Mouse (Mus musculus): ENCODE measurements at regions not wholly inside any gene's neighbourhood (a gene's known extent, or its start where the extent isn't known, plus 50 kb on each side); places are given as distances from the start of the nearest gene placed in this dataset.

- H3K27ac ChIP-seq (ENCODE audit: low read length): no peak overlapping the region
- H3K9ac ChIP-seq (ENCODE audit: low read length): no peak overlapping the region
- H3K9me3 ChIP-seq (ENCODE audit: control insufficient read depth, low read length): no peaks in the 10 kb centered on the region
- no peak for ATAC-seq (ENCODE audit: low read depth)
- H3K36me3 ChIP-seq (ENCODE audit: control insufficient read depth, insufficient read depth, low read length): no peaks in the 10 kb centered on the region
- H3K4me2 ChIP-seq (ENCODE audit: low read depth, low read length): no peak overlapping the region
- H3K4me1 ChIP-seq (replicated peaks; ENCODE audit: control insufficient read depth, insufficient read depth, low read length): no peaks in the 10 kb centered on the region
- H3K4me3 ChIP-seq (ENCODE audit: low read length): no peak overlapping the region
- 31% methylated on average over 16 of the region's 16 CpGs for WGBS
- H3K27me3 ChIP-seq (ENCODE audit: control insufficient read depth, insufficient read depth, low read depth, low read length): no peaks in the 10 kb centered on the region
Observed at GRCm38 (mm10) chr7:116674199-116675019, 170.2 kb downstream of the Nucb2 start.

GRCm38 (mm10) chr7:116676696-116677095 lies 172.5 kb downstream of the Nucb2 start:
- H3K4me3 ChIP-seq (ENCODE audit: low read length): no peak overlapping the region
- no peak overlapping the region for H3K9ac ChIP-seq (ENCODE audit: low read length)
- WGBS: 66% methylated on average over 1 of the region's 1 CpGs
- ATAC-seq (ENCODE audit: low read depth): no peak
- no peaks in the 10 kb centered on the region for H3K4me1 ChIP-seq (replicated peaks; ENCODE audit: control insufficient read depth, insufficient read depth, low read length)
- H3K27ac ChIP-seq (ENCODE audit: low read length): no peak overlapping the region
- H3K36me3 ChIP-seq (ENCODE audit: control insufficient read depth, insufficient read depth, low read length): no peaks in the 10 kb centered on the region
- no peaks in the 10 kb centered on the region for H3K9me3 ChIP-seq (ENCODE audit: control insufficient read depth, low read length)
- no peak overlapping the region for H3K4me2 ChIP-seq (ENCODE audit: low read depth, low read length)
- H3K27me3 ChIP-seq (ENCODE audit: control insufficient read depth, insufficient read depth, low read depth, low read length): no peaks in the 10 kb centered on the region

- no peak overlapping the region for H3K4me3 ChIP-seq (ENCODE audit: low read length)
- H3K27me3 ChIP-seq (ENCODE audit: control insufficient read depth, insufficient read depth, low read depth, low read length): no peaks in the 10 kb centered on the region
- H3K9me3 ChIP-seq (ENCODE audit: control insufficient read depth, low read length): no peaks in the 10 kb centered on the region
- no peaks in the 10 kb centered on the region for H3K4me1 ChIP-seq (replicated peaks; ENCODE audit: control insufficient read depth, insufficient read depth, low read length)
- ATAC-seq (ENCODE audit: low read depth): no peak
- no peak overlapping the region for H3K9ac ChIP-seq (ENCODE audit: low read length)
- 52% methylated on average over 4 of the region's 4 CpGs for WGBS
- H3K27ac ChIP-seq (ENCODE audit: low read length): no peak overlapping the region
- H3K36me3 ChIP-seq (ENCODE audit: control insufficient read depth, insufficient read depth, low read length): no peaks in the 10 kb centered on the region
- H3K4me2 ChIP-seq (ENCODE audit: low read depth, low read length): no peak overlapping the region
Observed at GRCm38 (mm10) chr7:116679195-116679594, 175.0 kb downstream of the Nucb2 start.

GRCm38 (mm10) chr7:116680523-116680922 lies 176.4 kb downstream of the Nucb2 start:
- Histone ChIP-seq H3K4me3 (ENCODE audit: low read length) (no peak overlapping the region), H3K4me2 (ENCODE audit: low read depth, low read length) (no peak overlapping the region), H3K9me3 (ENCODE audit: control insufficient read depth, low read length) (no peaks in the 10 kb centered on the region), H3K4me1 (replicated peaks; ENCODE audit: control insufficient read depth, insufficient read depth, low read length) (no peaks in the 10 kb centered on the region), H3K27me3 (ENCODE audit: control insufficient read depth, insufficient read depth, low read depth, low read length) (no peaks in the 10 kb centered on the region), H3K9ac (ENCODE audit: low read length) (no peak overlapping the region), H3K27ac (ENCODE audit: low read length) (no peak overlapping the region), H3K36me3 (ENCODE audit: control insufficient read depth, insufficient read depth, low read length) (no peaks in the 10 kb centered on the region)
- ATAC-seq (ENCODE audit: low read depth): no peak
- 59% methylated on average over 3 of the region's 3 CpGs for WGBS

GRCm38 (mm10) chr7:116681268-116681667 lies 177.1 kb downstream of the Nucb2 start:
- no peaks in the 10 kb centered on the region for H3K27me3 ChIP-seq (ENCODE audit: control insufficient read depth, insufficient read depth, low read depth, low read length)
- no peaks in the 10 kb centered on the region for H3K4me1 ChIP-seq (replicated peaks; ENCODE audit: control insufficient read depth, insufficient read depth, low read length)
- H3K9ac ChIP-seq (ENCODE audit: low read length): no peak overlapping the region
- no peak overlapping the region for H3K4me2 ChIP-seq (ENCODE audit: low read depth, low read length)
- no peaks in the 10 kb centered on the region for H3K9me3 ChIP-seq (ENCODE audit: control insufficient read depth, low read length)
- H3K4me3 ChIP-seq (ENCODE audit: low read length): no peak overlapping the region
- H3K27ac ChIP-seq (ENCODE audit: low read length): no peak overlapping the region
- no peaks in the 10 kb centered on the region for H3K36me3 ChIP-seq (ENCODE audit: control insufficient read depth, insufficient read depth, low read length)
- WGBS: 18% methylated on average over 8 of the region's 8 CpGs
- ATAC-seq (ENCODE audit: low read depth): no peak

- ATAC-seq (ENCODE audit: low read depth): no peak
- 63% methylated on average over 2 of the region's 2 CpGs for WGBS
- Histone ChIP-seq H3K4me1 (replicated peaks; ENCODE audit: control insufficient read depth, insufficient read depth, low read length) (no peaks in the 10 kb centered on the region), H3K9ac (ENCODE audit: low read length) (no peak overlapping the region), H3K36me3 (ENCODE audit: control insufficient read depth, insufficient read depth, low read length) (no peaks in the 10 kb centered on the region), H3K27ac (ENCODE audit: low read length) (no peak overlapping the region), H3K4me2 (ENCODE audit: low read depth, low read length) (no peak overlapping the region), H3K9me3 (ENCODE audit: control insufficient read depth, low read length) (no peaks in the 10 kb centered on the region), H3K4me3 (ENCODE audit: low read length) (no peak overlapping the region), H3K27me3 (ENCODE audit: control insufficient read depth, insufficient read depth, low read depth, low read length) (no peaks in the 10 kb centered on the region)
Observed at GRCm38 (mm10) chr7:116700409-116700808, 196.2 kb downstream of the Nucb2 start.

GRCm38 (mm10) chr7:116701466-116702342 lies 197.5 kb downstream of the Nucb2 start:
- Histone ChIP-seq H3K9ac (ENCODE audit: low read length) (no peak overlapping the region), H3K4me1 (replicated peaks; ENCODE audit: control insufficient read depth, insufficient read depth, low read length) (no peaks in the 10 kb centered on the region), H3K9me3 (ENCODE audit: control insufficient read depth, low read length) (no peaks in the 10 kb centered on the region), H3K36me3 (ENCODE audit: control insufficient read depth, insufficient read depth, low read length) (no peaks in the 10 kb centered on the region), H3K27ac (ENCODE audit: low read length) (no peak overlapping the region), H3K27me3 (ENCODE audit: control insufficient read depth, insufficient read depth, low read depth, low read length) (no peaks in the 10 kb centered on the region), H3K4me2 (ENCODE audit: low read depth, low read length) (no peak overlapping the region), H3K4me3 (ENCODE audit: low read length) (no peak overlapping the region)
- 36% methylated on average over 14 of the region's 14 CpGs for WGBS
- peak; percentile 49; the same call in 1 of the 2 replicates for ATAC-seq (ENCODE audit: low read depth)

GRCm38 (mm10) chr7:116702596-116702995 lies 198.4 kb downstream of the Nucb2 start:
- Histone ChIP-seq H3K27me3 (ENCODE audit: control insufficient read depth, insufficient read depth, low read depth, low read length) (no peaks in the 10 kb centered on the region), H3K4me3 (ENCODE audit: low read length) (no peak overlapping the region), H3K27ac (ENCODE audit: low read length) (no peak overlapping the region), H3K4me1 (replicated peaks; ENCODE audit: control insufficient read depth, insufficient read depth, low read length) (no peaks in the 10 kb centered on the region), H3K36me3 (ENCODE audit: control insufficient read depth, insufficient read depth, low read length) (no peaks in the 10 kb centered on the region), H3K4me2 (ENCODE audit: low read depth, low read length) (no peak overlapping the region), H3K9ac (ENCODE audit: low read length) (no peak overlapping the region), H3K9me3 (ENCODE audit: control insufficient read depth, low read length) (no peaks in the 10 kb centered on the region)
- WGBS: 86% methylated on average over 2 of the region's 2 CpGs
- ATAC-seq (ENCODE audit: low read depth): no peak

GRCm38 (mm10) chr7:116711541-116711940 lies 207.4 kb downstream of the Nucb2 start:
- H3K4me2 ChIP-seq (ENCODE audit: low read depth, low read length): no peak overlapping the region
- no peak for ATAC-seq (ENCODE audit: low read depth)
- H3K9ac ChIP-seq (ENCODE audit: low read length): no peak overlapping the region
- WGBS: 79% methylated on average over 2 of the region's 2 CpGs
- no peak overlapping the region for H3K4me3 ChIP-seq (ENCODE audit: low read length)
- no peaks in the 10 kb centered on the region for H3K27me3 ChIP-seq (ENCODE audit: control insufficient read depth, insufficient read depth, low read depth, low read length)
- no peaks in the 10 kb centered on the region for H3K4me1 ChIP-seq (replicated peaks; ENCODE audit: control insufficient read depth, insufficient read depth, low read length)
- H3K36me3 ChIP-seq (ENCODE audit: control insufficient read depth, insufficient read depth, low read length): no peaks in the 10 kb centered on the region
- H3K9me3 ChIP-seq (ENCODE audit: control insufficient read depth, low read length): no peaks in the 10 kb centered on the region
- no peak overlapping the region for H3K27ac ChIP-seq (ENCODE audit: low read length)

Data from lung, embryonic 16.5 days (tissue).